Mouse (Mus musculus) forelimb bud, embryonic 11.5 days (tissue): ENCODE measurements around the gene Id2.
A peak's percentile ranks its signal among the peaks of the same experiment; 100 is the strongest.

Source experiments
- DNase-seq: peaks from one replicate; pipeline ENCODE4 v3.0.0-alpha.2; 2012; ENCODE audit warnings: low read depth, low spot score

Gene Id2

GRCm38 (mm10) chr12:25097052-25097209, at the start of gene Id2:
Id2 (minus strand) TSS chr12:25097140.
- no peak for DNase-seq

DNA sequence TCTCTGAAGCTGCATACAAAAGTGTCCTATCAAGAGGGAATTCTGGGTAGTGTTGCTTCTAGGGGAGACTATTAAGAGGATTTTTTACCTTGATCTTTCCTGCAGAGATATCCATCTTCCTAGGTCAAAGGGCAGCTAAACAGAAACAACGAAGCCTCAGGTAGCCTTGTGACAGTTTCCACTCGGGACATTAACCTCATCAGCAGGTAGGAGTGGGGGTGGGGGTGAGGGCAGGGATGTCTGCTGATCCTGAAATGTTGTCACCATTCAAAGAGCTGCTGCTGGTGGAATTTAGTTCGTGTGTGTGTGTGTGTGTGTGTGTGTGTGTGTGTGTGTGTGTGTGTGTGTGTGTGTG, 48.4 kb upstream of the Id2 start:
- DNase-seq = no peak

DNA sequence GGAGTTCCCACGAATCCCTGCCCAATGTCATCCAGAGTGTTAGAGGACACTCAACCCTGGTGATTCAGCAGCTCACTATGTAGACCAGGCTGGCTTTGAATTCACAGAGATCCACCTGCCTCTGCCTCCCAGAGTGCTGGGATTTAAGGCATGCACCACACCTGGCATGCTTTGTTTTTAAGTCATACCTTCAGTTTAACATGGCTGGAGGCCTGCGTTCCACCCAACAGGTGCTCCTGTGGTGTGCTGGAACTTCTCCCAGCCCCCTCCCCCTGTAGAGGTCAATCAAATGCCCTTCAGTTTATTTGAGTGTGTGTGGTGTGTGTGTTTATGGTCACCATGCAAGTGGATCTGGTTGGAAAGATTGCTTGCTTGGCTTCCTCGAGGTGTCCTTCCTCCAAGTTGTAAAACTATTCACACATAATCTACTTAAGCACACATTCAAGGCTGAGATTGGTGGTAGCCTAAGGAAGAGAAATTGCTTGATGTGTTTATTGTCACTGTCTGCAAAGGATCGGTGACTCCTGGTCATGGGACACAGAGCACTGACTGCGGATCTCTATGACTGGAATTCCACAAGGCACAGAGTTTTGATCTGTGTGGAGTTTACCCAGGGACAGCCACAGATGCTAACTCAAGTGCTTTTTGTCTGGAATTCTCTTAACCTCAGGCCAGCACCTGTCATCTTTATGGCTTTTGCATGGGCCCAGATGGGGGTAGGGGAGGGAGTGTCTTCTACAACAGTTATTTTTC, 47.8 kb upstream of the Id2 start:
- no peak for DNase-seq

- no peak for DNase-seq
Observed at GRCm38 (mm10) chr12:25143492-25143891, 46.6 kb upstream of the Id2 start.

- DNase-seq = no peak
Observed at GRCm38 (mm10) chr12:25142251-25142650, 45.3 kb upstream of the Id2 start.

DNA sequence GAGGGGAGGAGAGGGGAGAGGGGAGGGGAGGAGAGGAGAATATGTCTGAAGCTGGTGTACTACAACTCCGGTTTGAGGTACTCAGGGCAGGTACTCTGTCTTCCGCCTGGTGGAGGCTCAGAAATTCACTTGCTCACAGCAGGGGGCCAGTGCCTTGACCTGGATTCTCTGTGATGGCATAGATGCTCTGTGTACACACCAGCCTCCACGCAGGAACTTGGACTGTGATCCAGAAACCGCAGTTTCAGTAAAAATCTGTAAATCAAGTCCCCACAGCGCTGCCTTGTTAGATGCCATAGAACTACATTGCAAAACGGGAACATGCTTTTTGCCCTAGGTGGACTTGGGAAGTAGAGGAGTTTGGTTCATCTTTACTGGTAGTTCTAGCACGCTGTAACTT, 44.4 kb upstream of the Id2 start:
- DNase-seq = no peak

DNA sequence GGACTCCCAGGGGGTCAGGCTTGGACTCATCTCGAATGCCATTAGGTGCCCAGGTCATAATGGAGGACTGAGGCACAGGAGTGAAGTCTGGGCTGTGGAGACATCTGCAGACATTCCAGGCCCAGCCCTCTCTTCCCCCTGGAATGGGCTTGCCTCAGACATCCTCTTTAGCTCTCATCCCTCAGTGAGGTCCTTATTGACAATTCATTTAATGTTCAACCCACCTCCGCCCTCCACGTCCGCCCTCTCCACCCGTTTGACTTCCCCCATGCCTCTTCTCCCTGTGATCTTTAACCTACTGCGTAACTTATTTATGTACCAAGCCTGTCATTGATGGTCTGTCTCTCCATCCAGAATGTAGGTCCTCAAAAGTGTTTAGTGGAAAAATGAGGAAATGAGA, 43.2 kb upstream of the Id2 start:
- no peak for DNase-seq

GRCm38 (mm10) chr12:25138616-25139015, 41.7 kb upstream of the Id2 start:
- no peak for DNase-seq

DNA sequence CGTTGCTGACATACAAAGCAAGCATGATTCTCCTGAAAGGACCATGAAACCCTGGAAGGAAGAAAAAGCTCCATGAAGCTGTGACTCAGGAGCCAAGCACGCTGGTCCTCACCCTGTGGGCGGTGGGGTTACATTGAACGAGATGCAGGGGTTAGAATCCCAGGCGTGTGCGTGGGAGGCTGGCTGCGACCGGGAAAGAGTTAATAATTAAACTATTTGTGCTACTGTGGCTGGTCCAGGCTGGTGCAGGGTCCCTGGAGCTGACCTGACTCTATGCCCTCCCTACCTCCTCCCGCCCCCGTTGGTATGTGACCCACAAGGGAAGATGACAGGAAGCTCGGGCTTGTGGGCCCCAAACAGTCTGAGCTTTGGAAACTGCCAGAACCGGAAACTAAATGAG, 35.1 kb upstream of the Id2 start:
- DNase-seq = no peak

DNA sequence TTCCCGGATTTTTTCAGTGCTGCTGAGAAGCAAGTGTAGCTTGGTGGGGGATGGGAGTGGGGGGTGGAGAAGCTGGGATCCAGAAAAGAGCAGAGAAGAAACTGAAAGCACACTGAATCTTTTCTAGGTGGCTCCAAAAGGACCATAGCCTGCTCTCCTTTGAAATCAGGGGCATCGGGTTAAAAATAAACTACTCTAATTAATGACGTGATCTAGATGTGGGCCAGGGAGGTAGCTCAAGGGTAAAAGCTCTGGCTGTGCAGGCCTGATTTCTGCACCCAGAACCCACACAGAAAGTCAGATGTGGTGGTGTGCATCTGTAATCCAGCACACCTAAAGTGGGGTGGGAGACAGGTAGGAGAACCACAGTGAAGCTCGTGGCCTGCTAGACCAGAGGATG, 30.7 kb upstream of the Id2 start:
- no peak for DNase-seq

DNA sequence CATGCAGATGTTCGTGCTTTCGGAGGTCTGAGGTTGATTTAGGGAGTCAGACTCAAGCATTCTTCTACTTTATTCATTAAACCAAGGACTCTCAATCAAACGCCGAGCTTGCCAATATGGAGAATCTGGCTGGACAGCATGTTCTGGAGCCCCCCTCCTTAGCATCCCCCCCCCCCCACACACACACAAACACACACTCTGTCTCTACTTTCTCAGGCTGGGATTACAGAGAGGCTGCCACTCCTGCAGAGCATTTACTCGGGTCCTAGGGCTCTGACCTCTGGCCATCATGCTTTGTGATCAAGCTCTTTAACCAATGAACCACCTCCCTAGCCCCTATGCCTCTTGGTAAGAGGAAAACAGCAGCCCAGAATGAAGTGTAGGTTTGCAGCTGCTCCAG, 29.3 kb upstream of the Id2 start:
- no peak for DNase-seq

- peak; percentile 28 for DNase-seq
Observed at GRCm38 (mm10) chr12:25125239-25125776, 28.4 kb upstream of the Id2 start.

DNA sequence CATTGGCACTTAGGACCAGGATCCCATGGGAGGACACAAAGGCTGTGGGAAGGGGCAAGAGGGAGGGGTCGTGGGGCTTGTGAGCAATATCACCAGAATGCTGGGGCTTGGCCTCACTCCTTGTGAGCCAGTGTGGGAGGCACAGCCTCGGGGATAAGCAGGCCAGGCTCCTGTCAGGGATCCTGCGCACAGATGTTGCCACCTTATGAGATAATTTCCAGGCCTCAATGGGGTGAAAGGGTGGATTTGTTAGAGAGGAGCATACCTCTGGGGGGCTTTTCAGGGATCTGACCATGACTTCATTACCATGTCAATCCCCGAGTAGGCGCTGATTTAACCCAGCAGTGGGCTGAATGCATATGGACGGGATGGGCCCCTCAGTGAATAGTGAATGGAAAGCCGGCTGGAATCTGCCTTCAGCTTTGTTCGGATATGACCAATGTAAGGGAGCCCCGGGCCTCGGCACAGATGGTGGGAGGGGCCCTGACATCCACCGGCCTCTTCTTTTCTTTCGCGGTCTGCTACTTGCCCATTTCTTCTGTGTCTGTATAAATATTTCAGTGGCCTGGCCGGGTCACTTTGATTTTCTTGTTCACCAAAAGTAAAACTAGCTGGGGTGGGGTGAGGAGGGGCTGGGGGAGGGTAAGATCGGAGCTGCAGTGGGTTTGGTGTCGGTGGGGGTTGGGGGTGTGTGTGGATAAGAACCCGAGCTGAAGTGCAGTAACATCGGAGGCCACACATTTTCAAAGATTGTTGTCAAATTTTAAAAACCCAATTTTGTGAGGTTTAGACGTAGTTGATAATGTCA, 27.7 kb upstream of the Id2 start:
- DNase-seq = peak; percentile 48

DNA sequence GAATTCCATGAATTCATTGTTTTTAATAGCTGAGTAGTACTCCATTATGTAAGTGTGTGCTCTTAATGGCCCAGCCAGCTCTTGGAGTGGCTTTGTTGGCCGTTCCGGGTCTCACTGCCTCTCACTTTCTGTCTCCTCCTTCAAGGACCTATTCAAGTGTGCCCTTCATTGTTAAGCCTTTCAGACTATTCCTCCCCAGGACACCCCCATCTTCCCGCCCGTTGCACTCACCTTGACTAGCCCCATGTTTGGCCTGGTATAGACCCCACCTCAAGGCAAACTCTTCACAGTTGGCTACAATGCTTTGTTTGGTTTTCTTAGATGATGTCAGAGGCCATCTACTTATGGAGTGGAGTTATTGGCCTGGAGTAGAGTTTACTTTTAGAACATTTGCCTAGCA, 23.8 kb upstream of the Id2 start:
- DNase-seq = no peak

- DNase-seq = peak; percentile 18
Observed at GRCm38 (mm10) chr12:25119278-25119677, 22.3 kb upstream of the Id2 start.

GRCm38 (mm10) chr12:25117856-25118511, 21.0 kb upstream of the Id2 start:
- DNase-seq = no peak

- DNase-seq = no peak
Observed at GRCm38 (mm10) chr12:25116126-25116525, 19.2 kb upstream of the Id2 start.

DNA sequence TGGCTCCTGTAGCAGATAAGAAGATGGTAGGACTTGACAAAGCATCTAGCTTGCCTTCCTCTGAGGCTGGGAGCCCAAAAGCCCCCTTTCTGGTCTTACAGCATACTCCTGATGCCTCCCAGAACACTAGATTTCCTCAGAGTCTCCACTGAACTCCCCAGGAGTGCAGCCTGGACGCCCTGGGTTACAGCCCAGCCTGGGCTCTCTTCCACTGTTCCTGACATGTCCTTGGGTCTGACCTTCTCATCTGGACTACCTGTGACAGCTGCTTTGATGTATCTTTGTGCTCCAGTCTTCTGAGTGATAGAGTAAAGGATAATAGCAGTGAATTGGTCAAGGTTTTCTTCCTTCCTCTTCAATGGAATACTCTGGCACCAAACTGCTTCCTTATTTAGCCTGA, 17.5 kb upstream of the Id2 start:
- no peak for DNase-seq

- no peak for DNase-seq
Observed at GRCm38 (mm10) chr12:25113357-25113756, 16.4 kb upstream of the Id2 start.

DNA sequence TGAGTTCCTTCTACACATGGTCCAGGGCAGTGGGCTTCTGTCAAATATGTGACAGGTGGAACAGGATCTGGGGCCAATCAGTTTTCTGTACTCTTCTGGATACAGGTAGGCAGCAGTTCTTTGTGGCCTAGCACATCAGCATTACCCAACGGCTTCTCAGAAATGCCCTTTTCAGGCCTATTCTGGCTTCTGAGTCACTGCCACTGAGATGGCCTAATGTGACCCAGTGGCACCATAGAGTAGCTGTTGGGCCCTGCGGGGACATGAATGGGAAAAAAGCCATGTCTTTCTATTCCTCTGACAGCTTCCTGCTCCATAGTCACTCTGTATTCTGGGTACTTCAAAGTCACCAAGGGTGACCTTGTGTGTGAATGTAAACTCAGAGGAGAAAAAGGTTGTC, 15.9 kb upstream of the Id2 start:
- no peak for DNase-seq

GRCm38 (mm10) chr12:25110682-25111078, 13.7 kb upstream of the Id2 start:
- DNase-seq = no peak

DNA sequence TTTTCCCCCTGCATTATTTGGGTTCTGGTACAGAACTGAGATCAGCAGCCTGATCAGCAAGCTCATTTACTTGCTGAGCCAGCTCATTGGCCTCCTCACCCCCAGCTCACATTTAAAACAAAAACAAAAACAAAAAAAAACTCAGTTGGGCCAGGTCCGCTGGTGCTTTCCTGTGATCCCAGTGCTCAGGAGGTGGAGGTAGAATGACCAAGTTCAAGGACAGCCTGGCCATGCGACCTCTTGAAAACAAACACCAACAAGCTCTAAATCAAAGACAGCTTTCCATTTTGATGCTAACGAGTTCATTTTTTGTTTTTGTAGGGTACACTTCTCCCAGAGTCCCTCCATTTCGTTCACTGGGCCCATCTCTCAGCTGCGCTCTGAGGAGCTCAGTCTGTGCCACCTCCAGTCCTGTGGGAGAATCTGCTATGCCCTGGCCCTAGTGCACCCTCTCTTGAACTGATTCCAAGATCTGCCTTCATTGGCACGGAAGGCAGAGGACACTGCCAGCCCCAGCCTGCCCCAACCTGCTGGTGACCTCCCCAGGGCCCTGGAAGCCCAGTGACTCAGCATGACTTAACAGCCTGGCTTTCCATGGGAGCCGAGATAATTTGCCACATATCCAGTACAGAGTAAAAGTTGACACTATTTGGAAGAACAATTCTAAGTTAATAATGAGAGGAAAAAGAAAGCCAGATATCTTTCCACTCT, 13.2 kb upstream of the Id2 start:
- no peak for DNase-seq
